Mouse (Mus musculus) heart, embryonic 16.5 days (tissue): ENCODE measurements around the gene Duox1. TPM values are rescaled to one million over a fixed set of nuclear protein-coding genes. Genes with fewer than 3 reads are reported as not detected.

Experiments used
- ATAC-seq: fragments of 200-750 bp; cut with Nextera tagmentation; replicated peaks from 2 replicates; pipeline ENCODE4 v1.8.0; 2017; ENCODE audit warnings: moderate number of reproducible peaks; ENCODE audit not compliant: insufficient read depth, low FRiP score; ENCODE audit errors: extremely low read depth
- H3K27ac ChIP-seq: fragments of 300-500 bp; sonication (generic); 2 replicates; pipeline ENCODE4 v1.5.1; 2014; ENCODE audit warnings: mild to moderate bottlenecking, low read length, control low read depth, moderate library complexity
- H3K27me3 ChIP-seq: fragments of 300-500 bp; sonication (generic); 2 replicates; pipeline ENCODE4 v1.6.1; 2014; ENCODE audit warnings: low read length, mixed read lengths; ENCODE audit not compliant: control insufficient read depth, insufficient read depth
- H3K36me3 ChIP-seq: fragments of 300-500 bp; sonication (generic); 2 replicates; pipeline ENCODE4 v1.6.1; 2014; ENCODE audit not compliant: control insufficient read depth, insufficient read depth
- H3K4me1 ChIP-seq: fragments of 300-500 bp; sonication (generic); 2 replicates; pipeline ENCODE4 v1.6.1; 2014; ENCODE audit warnings: low read length, mixed read lengths; ENCODE audit not compliant: control insufficient read depth, insufficient read depth
- H3K4me2 ChIP-seq: fragments of 300-500 bp; sonication (generic); 2 replicates; pipeline ENCODE4 v1.6.1; 2014; ENCODE audit warnings: low read depth, mild to moderate bottlenecking, control low read depth, low read length
- H3K4me3 ChIP-seq: fragments of 300-500 bp; sonication (generic); 2 replicates; pipeline ENCODE4 v1.5.1; 2014; ENCODE audit warnings: mild to moderate bottlenecking, control low read depth, low read length
- H3K9ac ChIP-seq: fragments of 300-500 bp; sonication (generic); 2 replicates; pipeline ENCODE4 v1.6.1; 2014; ENCODE audit warnings: low read length, control low read depth
- H3K9me3 ChIP-seq: fragments of 300-500 bp; sonication (generic); replicated peaks from 2 replicates; pipeline ENCODE4 v1.6.1; 2016; ENCODE audit warnings: low read length; ENCODE audit not compliant: control insufficient read depth
- WGBS: fragments of 180-500 bp; shearing (Covaris S2); extraction: QIAGEN DNeasy Blood & Tissue Kit; methylation state at CpG from one replicate; pipeline ENCODE4 v1.1.7; 2014; 5-methylcytosine and 5-hydroxymethylcytosine counted together
- polyA plus RNA-seq: library from polyadenylated mRNA; unstranded; fragments of >200 nt; fragmentation: Nextera tagmentation; extraction: Ambion mirVana; gene quantifications from 2 replicates; pipeline ENCODE4 v1.2.1, GENCODE M21; 2015

Gene Duox1
- polyA plus RNA-seq, 1 experiment from 2014 or later = 0.12 TPM

DNA sequence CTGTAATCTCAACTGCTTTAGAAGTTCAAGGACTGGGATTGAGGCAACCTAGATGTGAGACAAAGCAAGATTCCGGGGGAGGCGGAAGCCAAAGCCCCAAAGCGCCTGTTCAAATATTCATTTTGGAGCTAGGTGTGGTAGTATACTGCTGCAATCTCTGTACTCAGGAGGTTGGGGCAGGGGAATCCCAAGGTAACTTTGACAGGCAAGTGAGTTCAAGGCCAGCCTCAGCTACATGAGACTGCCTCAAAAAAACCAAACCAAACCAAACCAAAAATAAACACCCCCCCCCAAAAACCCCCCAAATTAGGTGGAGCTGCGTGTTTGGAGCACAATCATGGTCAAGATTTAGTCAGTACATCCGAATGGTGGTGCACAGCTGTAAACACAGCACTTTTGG lies 58.5 kb downstream of the Duox1 start:
- Histone ChIP-seq H3K4me2 (no peak overlapping the region), H3K27me3 (0 out of 2 replicates have a peak, but pooled peaks cover 2% of the 10 kb centered on the region), H3K9me3 (no peaks in the 10 kb centered on the region), H3K4me3 (no peak overlapping the region), H3K27ac (no peak overlapping the region), H3K4me1 (peaks cover 7% of the 10 kb centered on the region), H3K9ac (no peak overlapping the region), H3K36me3 (no peaks in the 10 kb centered on the region)
- ATAC-seq = no peak
- 81% methylated on average over 5 of the region's 5 CpGs for WGBS

DNA sequence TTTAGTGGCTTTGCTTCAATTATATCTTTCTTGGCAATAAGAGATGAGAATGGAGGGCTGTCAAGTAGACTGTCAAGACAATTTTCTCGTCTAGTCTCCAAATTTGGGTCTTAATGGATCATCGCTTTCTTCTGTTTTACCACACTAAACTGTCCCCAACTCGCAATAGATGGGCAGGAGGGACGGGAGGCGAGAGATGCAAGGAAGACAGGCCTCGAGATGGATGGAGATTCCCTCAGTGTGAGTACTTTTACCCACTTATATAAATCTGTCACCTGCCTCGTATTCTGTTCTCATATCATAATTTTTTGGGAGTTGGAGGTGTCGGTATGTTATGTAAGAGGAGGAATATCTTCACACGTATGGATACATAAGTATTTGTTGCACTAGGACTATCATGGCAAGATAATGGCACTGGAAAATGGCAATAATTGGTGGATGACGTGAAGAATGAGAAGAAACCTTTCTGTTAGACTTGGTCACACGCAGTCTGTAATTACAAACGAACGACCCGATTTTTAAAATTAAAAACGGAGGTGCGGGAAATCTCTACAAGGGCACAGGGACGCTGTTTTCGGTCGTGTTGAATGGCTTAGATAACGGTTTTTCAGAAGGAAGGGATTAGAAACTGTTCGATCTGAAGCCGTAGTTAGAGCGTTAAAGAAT lies 59.3 kb downstream of the Duox1 start:
- Histone ChIP-seq H3K27me3 (0 out of 2 replicates have a peak, but pooled peaks cover 2% of the 10 kb centered on the region), H3K9me3 (no peaks in the 10 kb centered on the region), H3K4me3 (peak overlapping the region; percentile 91), H3K4me1 (peaks cover 3% of the 10 kb centered on the region; the same call in 1 of the 2 replicates), H3K9ac (peak overlapping the region; percentile 52), H3K4me2 (peak overlapping the region; percentile 52), H3K36me3 (no peaks in the 10 kb centered on the region), H3K27ac (no peak overlapping the region)
- no peak for ATAC-seq
- 23% methylated on average over 23 of the region's 23 CpGs for WGBS

DNA sequence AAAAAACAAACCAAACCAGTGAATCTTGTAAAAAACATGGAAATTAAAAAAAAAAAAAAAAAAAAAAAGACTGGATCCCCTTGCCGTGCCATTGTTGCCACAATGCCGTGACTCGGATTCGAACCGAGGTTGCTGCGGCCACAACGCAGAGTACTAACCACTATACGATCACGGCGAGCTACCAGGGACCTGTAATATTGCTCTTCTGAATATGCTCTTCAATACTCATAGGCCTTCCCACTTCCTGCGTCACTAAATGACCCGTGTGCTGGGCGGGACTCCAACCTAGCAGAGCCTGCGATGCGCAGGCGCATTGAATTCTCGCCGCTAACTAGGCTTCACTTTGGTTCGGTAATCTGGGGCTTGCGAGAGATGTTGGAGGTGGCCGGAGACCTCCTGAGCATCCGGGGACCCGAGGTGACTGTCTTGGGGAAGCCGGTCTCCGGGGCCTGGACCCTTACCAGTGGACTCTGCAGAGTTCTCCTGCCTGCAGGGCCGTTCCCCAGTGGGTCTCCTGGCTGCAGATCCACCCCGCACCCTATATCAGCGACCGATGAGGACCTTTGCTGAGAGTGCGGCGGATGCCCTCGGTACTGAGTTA lies 60.0 kb downstream of the Duox1 start:
- peak overlapping the region; percentile 94 for H3K27ac ChIP-seq
- peak; percentile 70 for ATAC-seq
- WGBS = 0% methylated on average over 32 of the region's 32 CpGs
- no peaks in the 10 kb centered on the region for H3K36me3 ChIP-seq
- no peaks in the 10 kb centered on the region for H3K9me3 ChIP-seq
- H3K9ac ChIP-seq = peak overlapping the region; percentile 84
- peak overlapping the region; percentile 91 for H3K4me3 ChIP-seq
- H3K4me1 ChIP-seq = peaks cover 3% of the 10 kb centered on the region; the same call in 1 of the 2 replicates
- H3K27me3 ChIP-seq = 0 out of 2 replicates have a peak, but pooled peaks cover under 1% of the 10 kb centered on the region
- peak overlapping the region; percentile 87 for H3K4me2 ChIP-seq

DNA sequence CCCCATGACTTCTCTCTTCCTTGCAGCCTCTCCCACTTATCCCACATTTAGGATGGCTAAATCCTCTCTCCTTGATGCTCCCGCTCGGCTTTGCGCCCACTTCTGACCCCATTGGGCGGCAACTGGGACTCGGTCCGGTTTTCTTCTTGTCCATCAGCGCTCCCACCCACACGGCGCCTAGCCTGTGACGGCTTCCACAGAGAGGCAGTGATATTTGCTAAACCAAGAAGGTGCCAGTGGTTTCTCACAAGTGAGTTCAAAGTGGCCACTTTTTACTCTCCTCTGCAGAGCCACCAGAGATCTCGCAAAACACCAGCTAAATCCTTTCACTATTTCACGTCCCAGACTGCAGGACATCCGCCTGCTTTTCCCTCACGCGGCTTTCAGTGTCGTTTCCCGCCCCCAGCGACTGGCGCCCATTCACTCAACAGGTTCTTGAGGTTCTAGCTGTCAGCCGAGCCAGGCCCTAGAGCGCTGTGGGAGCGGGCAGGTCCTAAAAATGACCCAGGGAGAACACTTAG lies 60.6 kb downstream of the Duox1 start:
- peak overlapping the region; percentile 84 for H3K9ac ChIP-seq
- H3K27me3 ChIP-seq = no peaks in the 10 kb centered on the region
- peak overlapping the region; percentile 87 for H3K4me2 ChIP-seq
- WGBS = under 1% methylated on average over 22 of the region's 22 CpGs
- no peak for ATAC-seq
- peaks cover 5% of the 10 kb centered on the region; the same call in 1 of the 2 replicates for H3K4me1 ChIP-seq
- H3K9me3 ChIP-seq = no peaks in the 10 kb centered on the region
- no peaks in the 10 kb centered on the region for H3K36me3 ChIP-seq
- peak overlapping the region; percentile 91 for H3K4me3 ChIP-seq
- peak overlapping the region; percentile 94 for H3K27ac ChIP-seq

DNA sequence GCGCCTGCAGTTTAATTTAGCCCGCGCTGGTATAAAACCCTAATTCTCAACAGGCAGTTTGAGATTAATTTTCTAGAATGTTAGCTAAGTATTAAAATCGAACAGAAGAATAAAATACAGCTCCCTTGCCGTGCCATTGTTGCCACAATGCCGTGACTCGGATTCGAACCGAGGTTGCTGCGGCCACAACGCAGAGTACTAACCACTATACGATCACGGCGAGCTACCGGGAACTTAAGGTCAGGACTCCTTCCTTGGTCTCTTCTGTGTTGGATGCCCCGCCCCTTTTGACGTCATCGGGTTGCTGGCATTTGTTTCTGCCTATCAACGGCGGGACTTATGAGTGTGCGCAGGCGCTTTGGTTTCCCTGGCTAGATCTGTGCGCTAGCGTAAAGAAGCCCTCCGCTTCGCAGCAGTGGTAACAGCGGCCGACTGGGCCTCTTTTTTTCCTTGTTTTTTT lies 61.8 kb downstream of the Duox1 start:
- Histone ChIP-seq H3K27ac (peak overlapping the region; percentile 94), H3K27me3 (no peaks in the 10 kb centered on the region), H3K4me1 (peaks cover 5% of the 10 kb centered on the region; the same call in 1 of the 2 replicates), H3K4me3 (peak overlapping the region; percentile 85), H3K9me3 (no peaks in the 10 kb centered on the region), H3K36me3 (no peaks in the 10 kb centered on the region), H3K9ac (peak overlapping the region; percentile 78), H3K4me2 (peak overlapping the region; percentile 61)
- under 1% methylated on average over 28 of the region's 28 CpGs for WGBS
- peak; percentile 85 for ATAC-seq

DNA sequence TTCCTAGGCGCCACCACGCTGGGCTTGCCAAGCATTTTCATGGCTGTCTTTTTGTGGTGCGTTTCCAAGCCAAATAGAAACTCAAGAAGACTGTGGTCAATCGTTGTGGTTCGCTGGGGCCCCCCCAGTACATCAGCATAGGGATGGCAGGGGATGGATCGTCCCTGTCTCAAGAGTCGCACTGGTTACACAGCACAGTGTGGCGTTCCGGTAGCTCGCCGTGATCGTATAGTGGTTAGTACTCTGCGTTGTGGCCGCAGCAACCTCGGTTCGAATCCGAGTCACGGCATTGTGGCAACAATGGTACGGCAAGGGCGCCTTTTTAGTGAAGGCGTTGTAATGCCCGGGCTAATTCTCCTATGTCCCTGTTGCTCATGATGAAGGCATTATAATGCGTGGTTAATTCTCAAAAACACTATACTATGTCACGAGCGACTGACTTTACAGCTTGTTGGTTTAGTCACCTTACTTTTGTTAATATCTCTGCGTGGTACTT lies 62.3 kb downstream of the Duox1 start:
- peak overlapping the region; percentile 94 for H3K27ac ChIP-seq

DNA sequence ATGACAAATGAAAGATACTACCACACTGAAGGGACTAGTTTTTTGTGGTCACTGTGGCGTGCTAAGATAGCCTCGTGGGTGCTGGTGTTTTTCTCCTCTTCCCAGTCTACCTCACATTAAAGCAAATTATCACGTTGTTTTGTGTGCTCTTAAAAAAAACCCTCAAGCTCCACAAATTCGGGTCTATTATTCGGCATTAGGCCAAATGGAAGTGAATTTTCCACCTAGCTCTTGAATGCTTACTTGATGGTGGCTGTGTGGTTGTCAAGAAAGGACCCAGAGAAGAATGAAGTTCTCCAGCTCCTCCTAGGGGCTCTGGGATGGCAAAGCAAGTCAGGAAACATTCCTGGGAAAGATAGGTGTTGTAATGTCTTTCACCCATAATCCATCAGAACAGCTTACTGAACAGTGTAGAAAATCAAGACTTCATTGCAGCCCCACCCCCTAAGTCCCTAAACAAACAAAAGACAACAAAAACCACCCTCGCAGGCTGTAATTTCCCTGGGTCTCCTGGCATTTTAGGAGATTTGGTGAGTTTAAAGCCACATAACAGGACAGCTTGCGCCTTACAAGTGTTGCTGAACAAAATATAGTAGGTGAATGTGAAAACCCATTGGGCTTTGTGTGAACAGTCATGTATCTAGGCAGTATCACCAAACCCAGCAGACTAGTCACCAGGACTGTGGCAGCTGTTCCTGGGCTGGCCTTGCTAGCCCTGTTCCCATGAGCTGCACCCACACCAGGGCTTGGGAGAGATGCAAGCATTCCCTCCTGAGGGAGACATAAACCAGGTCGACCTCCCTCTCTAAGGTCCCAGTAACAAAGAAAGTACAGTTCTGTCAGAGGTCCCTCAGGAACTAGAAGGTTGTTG lies 63.2 kb downstream of the Duox1 start:
- no peaks in the 10 kb centered on the region for H3K9me3 ChIP-seq
- 19% methylated on average over 8 of the region's 8 CpGs for WGBS
- H3K9ac ChIP-seq = peak overlapping the region; percentile 78; the same call in 1 of the 2 replicates
- peak overlapping the region; percentile 85 for H3K4me3 ChIP-seq
- H3K4me2 ChIP-seq = peak overlapping the region; percentile 61
- H3K36me3 ChIP-seq = no peaks in the 10 kb centered on the region
- peaks cover 5% of the 10 kb centered on the region; the same call in 1 of the 2 replicates for H3K4me1 ChIP-seq
- H3K27me3 ChIP-seq = no peaks in the 10 kb centered on the region
- ATAC-seq = no peak
- H3K27ac ChIP-seq = peak overlapping the region; percentile 51

More for the DNA sequence above, 62.3 kb downstream of the Duox1 start:
- H3K27me3 ChIP-seq = no peaks in the 10 kb centered on the region
- H3K9ac ChIP-seq = peak overlapping the region; percentile 78
- peaks cover 5% of the 10 kb centered on the region; the same call in 1 of the 2 replicates for H3K4me1 ChIP-seq
- no peaks in the 10 kb centered on the region for H3K36me3 ChIP-seq
- under 1% methylated on average over 26 of the region's 26 CpGs for WGBS
- H3K4me3 ChIP-seq = peak overlapping the region; percentile 85
- H3K4me2 ChIP-seq = peak overlapping the region; percentile 61
- H3K9me3 ChIP-seq = no peaks in the 10 kb centered on the region
- peak; percentile 75 for ATAC-seq

DNA sequence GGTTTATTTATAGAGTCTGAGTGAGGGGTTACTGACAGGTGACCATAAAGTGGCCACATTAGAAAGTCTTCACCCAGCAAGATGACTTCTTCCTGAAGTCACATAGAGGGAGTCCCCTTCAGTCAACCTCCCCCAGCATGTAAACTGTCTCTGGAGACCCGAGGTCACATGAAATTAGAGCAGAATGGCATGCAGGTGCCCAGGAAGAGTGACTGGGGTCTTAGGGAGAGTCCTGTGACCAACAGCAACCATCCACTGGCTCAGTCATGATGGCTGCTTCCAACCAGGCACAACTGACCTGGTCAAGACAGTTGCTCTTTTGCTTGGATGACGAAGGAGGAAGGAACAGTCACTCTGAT lies 63.8 kb downstream of the Duox1 start:
- no peak overlapping the region for H3K9ac ChIP-seq
- no peaks in the 10 kb centered on the region for H3K27me3 ChIP-seq
- 41% methylated on average over 2 of the region's 2 CpGs for WGBS
- no peak for ATAC-seq
- no peak overlapping the region for H3K27ac ChIP-seq
- no peak overlapping the region for H3K4me2 ChIP-seq
- H3K36me3 ChIP-seq = no peaks in the 10 kb centered on the region
- H3K9me3 ChIP-seq = no peaks in the 10 kb centered on the region
- no peak overlapping the region for H3K4me3 ChIP-seq
- H3K4me1 ChIP-seq = peaks cover 5% of the 10 kb centered on the region; the same call in 1 of the 2 replicates
